Mouse (Mus musculus) neural tube, embryonic 11.5 days (tissue): Measurements from ENCODE around the gene Gm10645. TPM values are rescaled to one million over a fixed set of nuclear protein-coding genes. Genes with fewer than 3 reads are reported as not detected.

Experiments used
- ATAC-seq: fragments of 200-750 bp; cut with Nextera tagmentation; 2 replicates; pipeline ENCODE4 v1.8.0; 2017; ENCODE audit warnings: moderate number of reproducible peaks, mild to moderate bottlenecking, moderate TSS enrichment, moderate library complexity; ENCODE audit not compliant: insufficient read depth, low FRiP score, low TSS enrichment
- DNase-seq: peaks from one replicate; pipeline ENCODE4 v3.0.0-alpha.2; 2015; ENCODE audit warnings: low spot score
- H3K27ac ChIP-seq: fragments of 300-500 bp; sonication (generic); 2 replicates; pipeline ENCODE4 v1.5.1; 2014; ENCODE audit warnings: low read depth, mild to moderate bottlenecking, low read length
- H3K27me3 ChIP-seq: fragments of 300-500 bp; sonication (generic); 2 replicates; pipeline ENCODE4 v1.6.1; 2014; ENCODE audit warnings: mild to moderate bottlenecking, low read length, mixed read lengths; ENCODE audit not compliant: control insufficient read depth, insufficient read depth
- H3K36me3 ChIP-seq: fragments of 300-500 bp; sonication (generic); 2 replicates; pipeline ENCODE4 v1.6.1; 2014; ENCODE audit warnings: mild to moderate bottlenecking, low read length, moderate library complexity, mixed read lengths; ENCODE audit not compliant: control insufficient read depth, insufficient read depth
- H3K4me1 ChIP-seq: fragments of 300-500 bp; sonication (generic); 2 replicates; pipeline ENCODE4 v1.6.1; 2014; ENCODE audit warnings: low read length, mixed read lengths; ENCODE audit not compliant: control insufficient read depth, insufficient read depth
- H3K4me2 ChIP-seq: fragments of 300-500 bp; sonication (generic); 2 replicates; pipeline ENCODE4 v1.6.1; 2014; ENCODE audit warnings: low read depth, mild to moderate bottlenecking, moderate library complexity
- H3K4me3 ChIP-seq: fragments of 300-500 bp; sonication (generic); 2 replicates; pipeline ENCODE4 v1.5.1; 2014; ENCODE audit warnings: low read depth, low read length
- H3K9ac ChIP-seq: fragments of 300-500 bp; sonication (generic); 2 replicates; pipeline ENCODE4 v1.6.1; 2014; ENCODE audit warnings: mild to moderate bottlenecking, low read length
- H3K9me3 ChIP-seq: fragments of 300-500 bp; sonication (generic); 2 replicates; pipeline ENCODE4 v1.6.1; 2016; ENCODE audit warnings: low read length; ENCODE audit not compliant: control insufficient read depth
- WGBS: fragments of 180-500 bp; shearing (Covaris S2); extraction: QIAGEN DNeasy Blood & Tissue Kit; methylation state at CpG from one replicate; pipeline ENCODE4 v1.1.7; 2014; 5-methylcytosine and 5-hydroxymethylcytosine counted together
- polyA plus RNA-seq: library from polyadenylated mRNA; unstranded; fragments of >200 nt; fragmentation: Nextera tagmentation; extraction: Ambion mirVana; gene quantifications from 2 replicates; pipeline ENCODE4 v1.2.1, GENCODE M21; 2014

Gm10645 gene
- polyA plus RNA-seq: 5.5 and 7.2 TPM in 2 replicates

DNA sequence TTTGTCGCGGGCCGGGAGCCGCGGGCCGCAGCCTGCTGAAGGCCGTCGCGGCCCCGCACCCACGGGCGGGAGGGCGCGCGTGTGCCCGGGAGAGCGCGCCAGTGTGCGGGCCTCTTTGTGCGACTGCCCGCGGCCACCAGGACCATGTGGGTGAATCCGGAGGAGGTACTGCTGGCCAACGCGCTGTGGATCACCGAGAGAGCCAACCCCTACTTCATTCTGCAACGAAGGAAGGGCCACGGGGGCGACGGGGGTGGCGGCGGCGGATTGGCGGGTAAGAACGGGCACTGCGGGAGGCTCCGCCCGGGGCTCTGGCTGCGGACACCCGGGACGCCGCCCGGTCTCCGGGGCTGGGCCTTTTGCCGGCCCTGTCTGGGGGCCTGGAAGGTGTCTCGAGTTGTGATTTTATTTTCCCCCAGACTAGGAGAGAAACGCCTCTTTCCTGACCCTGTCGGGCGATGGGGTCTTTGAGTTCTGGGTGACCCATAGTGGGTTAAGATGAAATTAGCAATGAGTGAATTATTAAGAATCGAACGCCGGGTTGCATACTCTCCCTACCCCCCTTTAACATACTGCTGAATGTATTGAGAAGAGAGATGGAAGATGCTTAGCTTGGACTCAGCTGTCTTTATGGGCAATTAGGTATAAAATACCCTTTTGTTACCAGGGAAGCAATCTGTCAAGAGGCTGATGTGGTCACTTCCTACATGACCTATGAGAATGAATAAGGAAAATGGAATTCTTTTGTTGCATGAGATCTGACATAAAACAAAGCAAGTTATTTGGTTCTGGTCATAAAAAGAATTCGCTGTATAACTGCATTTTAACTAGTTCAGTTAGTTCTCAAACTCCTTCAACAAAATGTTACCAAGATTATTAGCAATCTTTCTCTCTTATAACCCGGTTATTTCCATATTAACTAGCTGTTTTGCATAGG lies at the start of gene Gm10645:
Gene Gm10645, minus strand, starts transcription at position 240 of the 937 bp plus-strand sequence.
- H3K36me3 ChIP-seq: no peaks in the 10 kb centered on the region
- H3K27ac ChIP-seq: peak within 1 kb of the TSS; percentile 92
- H3K4me1 ChIP-seq: no peaks in the 10 kb centered on the region; the same call in 1 of the 2 replicates
- H3K27me3 ChIP-seq: no peaks in the 10 kb centered on the region
- 2% methylated on average over 42 of the region's 54 CpGs for WGBS
- H3K4me2 ChIP-seq: peak within 1 kb of the TSS; percentile 73
- H3K4me3 ChIP-seq: peak within 1 kb of the TSS; percentile 76
- peak; percentile 78 for ATAC-seq
- H3K9me3 ChIP-seq: no peaks in the 10 kb centered on the region
- peak within 1 kb of the TSS; percentile 97 for H3K9ac ChIP-seq
- DNase-seq: no peak

DNA sequence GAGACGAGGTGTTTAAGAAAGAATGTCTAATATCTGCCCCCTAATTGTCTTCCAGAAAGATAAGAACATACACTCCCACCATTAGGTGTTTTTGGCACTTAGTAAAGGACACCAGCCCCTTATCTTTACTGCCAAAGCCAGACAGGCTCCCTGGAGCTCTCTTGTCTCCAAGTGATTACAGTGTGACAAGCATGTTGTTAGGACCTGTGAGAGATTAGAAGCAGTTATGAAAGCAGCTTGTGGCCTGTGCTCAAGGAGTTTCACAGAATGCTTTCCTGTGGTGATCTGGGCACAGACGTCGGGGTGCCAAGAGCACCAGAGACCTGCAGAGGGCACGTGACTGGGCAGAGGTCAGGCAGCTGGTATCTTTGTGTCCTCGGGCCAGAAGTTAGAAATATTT lies 49.1 kb upstream of the Gm10645 start:
- H3K4me1 ChIP-seq: no peaks in the 10 kb centered on the region
- DNase-seq (no peak), ATAC-seq (no peak)
- H3K27ac ChIP-seq: no peak overlapping the region
- no peaks in the 10 kb centered on the region for H3K36me3 ChIP-seq
- no peaks in the 10 kb centered on the region for H3K27me3 ChIP-seq
- 75% methylated on average over 5 of the region's 5 CpGs for WGBS
- no peak overlapping the region for H3K4me2 ChIP-seq
- H3K9me3 ChIP-seq: no peaks in the 10 kb centered on the region
- no peak overlapping the region for H3K9ac ChIP-seq
- H3K4me3 ChIP-seq: no peak overlapping the region

GRCm38 (mm10) chr8:83210676-83211075 lies 44.7 kb upstream of the Gm10645 start:
- no peaks in the 10 kb centered on the region for H3K4me1 ChIP-seq
- no peaks in the 10 kb centered on the region for H3K36me3 ChIP-seq
- WGBS: 91% methylated on average over 7 of the region's 7 CpGs
- no peak overlapping the region for H3K9ac ChIP-seq
- H3K4me2 ChIP-seq: no peak overlapping the region
- no peak for DNase-seq
- ATAC-seq: no peak
- no peak overlapping the region for H3K4me3 ChIP-seq
- H3K27ac ChIP-seq: no peak overlapping the region
- no peaks in the 10 kb centered on the region for H3K9me3 ChIP-seq
- no peaks in the 10 kb centered on the region for H3K27me3 ChIP-seq

DNA sequence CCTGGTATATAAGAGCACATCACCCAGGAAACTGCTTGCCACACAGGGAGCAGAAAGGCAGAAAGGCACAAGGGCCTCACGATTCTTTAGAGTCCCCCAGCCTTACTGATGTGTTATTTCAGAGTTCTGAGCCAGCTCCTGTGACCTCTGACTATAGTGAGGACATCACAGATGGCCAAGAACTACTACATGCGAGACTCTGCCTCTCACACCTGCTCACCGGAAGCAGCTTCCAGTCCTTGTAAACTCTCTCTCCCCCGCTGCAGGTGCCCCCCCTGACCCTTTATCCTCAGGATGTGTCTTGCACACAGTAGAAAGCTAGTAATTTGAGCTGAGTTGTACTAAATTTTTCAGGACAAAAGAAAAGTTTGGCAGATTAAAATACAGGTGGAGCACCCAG lies 43.6 kb upstream of the Gm10645 start:
- Histone ChIP-seq H3K36me3 (no peaks in the 10 kb centered on the region), H3K9me3 (no peaks in the 10 kb centered on the region), H3K4me3 (no peak overlapping the region), H3K27ac (no peak overlapping the region), H3K4me2 (no peak overlapping the region), H3K9ac (no peak overlapping the region), H3K4me1 (no peaks in the 10 kb centered on the region), H3K27me3 (no peaks in the 10 kb centered on the region)
- DNase-seq: no peak
- ATAC-seq: no peak
- 73% methylated on average over 4 of the region's 4 CpGs for WGBS

GRCm38 (mm10) chr8:83205907-83206306 lies 39.9 kb upstream of the Gm10645 start:
- ATAC-seq: no peak
- Histone ChIP-seq H3K9me3 (no peaks in the 10 kb centered on the region), H3K4me2 (no peak overlapping the region), H3K4me3 (no peak overlapping the region), H3K9ac (no peak overlapping the region), H3K4me1 (no peaks in the 10 kb centered on the region), H3K27me3 (no peaks in the 10 kb centered on the region), H3K27ac (no peak overlapping the region), H3K36me3 (no peaks in the 10 kb centered on the region)
- DNase-seq: no peak
- 86% methylated on average over 7 of the region's 7 CpGs for WGBS

- WGBS: 94% methylated on average over 11 of the region's 11 CpGs
- Histone ChIP-seq H3K4me3 (no peak overlapping the region), H3K36me3 (no peaks in the 10 kb centered on the region; the same call in 1 of the 2 replicates), H3K4me2 (no peak overlapping the region), H3K27ac (no peak overlapping the region), H3K4me1 (no peaks in the 10 kb centered on the region), H3K9ac (no peak overlapping the region), H3K9me3 (no peaks in the 10 kb centered on the region), H3K27me3 (no peaks in the 10 kb centered on the region)
- ATAC-seq (no peak), DNase-seq (no peak)
These were observed 37.0 kb upstream of the Gm10645 start for GRCm38 (mm10) chr8:83202946-83203345.

GRCm38 (mm10) chr8:83200191-83201177 lies 34.5 kb upstream of the Gm10645 start:
- no peak overlapping the region for H3K9ac ChIP-seq
- H3K27ac ChIP-seq: no peak overlapping the region
- H3K4me1 ChIP-seq: no peaks in the 10 kb centered on the region
- H3K4me2 ChIP-seq: no peak overlapping the region
- H3K36me3 ChIP-seq: no peaks in the 10 kb centered on the region; the same call in 1 of the 2 replicates
- ATAC-seq (no peak), DNase-seq (no peak)
- no peaks in the 10 kb centered on the region for H3K9me3 ChIP-seq
- 88% methylated on average over 16 of the region's 16 CpGs for WGBS
- no peaks in the 10 kb centered on the region for H3K27me3 ChIP-seq
- no peak overlapping the region for H3K4me3 ChIP-seq

GRCm38 (mm10) chr8:83199715-83200114 lies 33.7 kb upstream of the Gm10645 start:
- Histone ChIP-seq H3K9me3 (no peaks in the 10 kb centered on the region), H3K4me1 (no peaks in the 10 kb centered on the region), H3K27ac (no peak overlapping the region), H3K4me3 (no peak overlapping the region), H3K27me3 (no peaks in the 10 kb centered on the region), H3K9ac (no peak overlapping the region), H3K36me3 (no peaks in the 10 kb centered on the region; the same call in 1 of the 2 replicates), H3K4me2 (no peak overlapping the region)
- ATAC-seq (no peak; the same call in 1 of the 2 replicates), DNase-seq (no peak)
- WGBS: 71% methylated on average over 8 of the region's 8 CpGs
